Mouse (Mus musculus) neural tube, embryonic 12.5 days (tissue): Measurements from ENCODE around the gene Otos. TPM values are rescaled to one million over a fixed set of nuclear protein-coding genes. Genes with fewer than 3 reads are reported as not detected.

Experiments used
- ATAC-seq: fragments of 200-750 bp; cut with Nextera tagmentation; 2 replicates; pipeline ENCODE4 v1.8.0; 2017; ENCODE audit warnings: low read depth, mild to moderate bottlenecking, moderate TSS enrichment, moderate library complexity; ENCODE audit not compliant: low FRiP score
- H3K27ac ChIP-seq: fragments of 300-500 bp; sonication (generic); 2 replicates; pipeline ENCODE4 v1.5.1; 2016
- H3K27me3 ChIP-seq: fragments of 300-500 bp; sonication (generic); replicated peaks from 2 replicates; pipeline ENCODE4 v1.6.1; 2016; ENCODE audit warnings: mild to moderate bottlenecking
- H3K36me3 ChIP-seq: fragments of 300-500 bp; sonication (generic); 2 replicates; pipeline ENCODE4 v1.6.1; 2016; ENCODE audit warnings: mild to moderate bottlenecking
- H3K4me1 ChIP-seq: fragments of 300-500 bp; sonication (generic); 2 replicates; pipeline ENCODE4 v1.6.1; 2016
- H3K4me2 ChIP-seq: fragments of 300-500 bp; sonication (generic); replicated peaks from 2 replicates; pipeline ENCODE4 v1.6.1; 2016; ENCODE audit warnings: mild to moderate bottlenecking
- H3K4me3 ChIP-seq: fragments of 300-500 bp; sonication (generic); 2 replicates; pipeline ENCODE4 v1.5.1; 2016
- H3K9ac ChIP-seq: fragments of 300-500 bp; sonication (generic); 2 replicates; pipeline ENCODE4 v1.6.1; 2016; ENCODE audit warnings: mild to moderate bottlenecking
- H3K9me3 ChIP-seq: fragments of 300-500 bp; sonication (generic); 2 replicates; pipeline ENCODE4 v1.6.1; 2016; ENCODE audit warnings: mild to moderate bottlenecking
- WGBS: fragments of 180-500 bp; shearing (Covaris S2); methylation state at CpG from one replicate; pipeline ENCODE4 v1.1.7; 2016; 5-methylcytosine and 5-hydroxymethylcytosine counted together
- polyA plus RNA-seq: library from polyadenylated mRNA; unstranded; fragments of >200 nt; fragmentation: Nextera tagmentation; extraction: Ambion mirVana; gene quantifications from 2 replicates; pipeline ENCODE4 v1.2.1, GENCODE M21; 2016

Otos gene
- polyA plus RNA-seq, 1 experiment from 2014 or later, result not detected

GRCm38 (mm10) chr1:92646111-92646510, 2.5 kb downstream of the Otos start:
- Histone ChIP-seq H3K4me1 (peaks cover 12% of the 10 kb centered on the region), H3K27ac (no peak overlapping the region), H3K4me3 (no peak overlapping the region), H3K9me3 (no peaks in the 10 kb centered on the region), H3K27me3 (no peaks in the 10 kb centered on the region; the same call in 1 of the 2 replicates), H3K9ac (no peak overlapping the region), H3K36me3 (no peaks in the 10 kb centered on the region), H3K4me2 (no peak overlapping the region)
- 49% methylated on average over 2 of the region's 2 CpGs for WGBS
- ATAC-seq, result no peak

- H3K9me3 ChIP-seq, result no peaks in the 10 kb centered on the region
- peaks cover 23% of the 10 kb centered on the region for H3K4me1 ChIP-seq
- no peak overlapping the region for H3K4me2 ChIP-seq
- H3K4me3 ChIP-seq, result no peak overlapping the region
- ATAC-seq, result no peak
- no peak overlapping the region for H3K27ac ChIP-seq
- H3K36me3 ChIP-seq, result no peaks in the 10 kb centered on the region
- H3K9ac ChIP-seq, result no peak overlapping the region
- H3K27me3 ChIP-seq, result no peaks in the 10 kb centered on the region; the same call in 1 of the 2 replicates
- WGBS, result 83% methylated on average over 5 of the region's 5 CpGs
Observed at GRCm38 (mm10) chr1:92644916-92645315, 3.7 kb downstream of the Otos start.

DNA sequence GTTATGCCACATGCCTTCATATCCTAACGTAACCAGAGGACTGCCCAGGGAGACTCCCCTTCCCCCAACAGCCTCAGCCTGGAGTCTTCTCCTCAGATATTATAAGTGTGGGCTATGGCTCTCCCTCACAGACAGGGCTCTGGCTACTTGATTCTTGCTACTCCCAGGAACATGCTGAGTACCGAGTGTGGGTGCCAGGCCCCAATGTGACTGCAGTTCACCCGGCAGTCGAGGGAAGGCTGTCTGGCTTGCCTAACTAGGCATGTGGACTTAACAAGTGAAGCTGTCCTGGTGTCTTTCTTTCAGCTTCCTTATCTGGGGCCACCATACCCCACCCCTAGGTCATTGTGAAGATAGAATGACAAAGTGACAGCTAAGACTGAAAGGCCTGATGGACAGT, 5.0 kb downstream of the Otos start:
- ATAC-seq, result no peak
- Histone ChIP-seq H3K9me3 (no peaks in the 10 kb centered on the region), H3K4me2 (no peak overlapping the region), H3K27me3 (no peaks in the 10 kb centered on the region; the same call in 1 of the 2 replicates), H3K4me1 (peaks cover 24% of the 10 kb centered on the region), H3K4me3 (no peak overlapping the region), H3K9ac (no peak overlapping the region), H3K27ac (no peak overlapping the region), H3K36me3 (peaks cover 5% of the 10 kb centered on the region; the same call in 1 of the 2 replicates)
- 51% methylated on average over 4 of the region's 4 CpGs for WGBS

DNA sequence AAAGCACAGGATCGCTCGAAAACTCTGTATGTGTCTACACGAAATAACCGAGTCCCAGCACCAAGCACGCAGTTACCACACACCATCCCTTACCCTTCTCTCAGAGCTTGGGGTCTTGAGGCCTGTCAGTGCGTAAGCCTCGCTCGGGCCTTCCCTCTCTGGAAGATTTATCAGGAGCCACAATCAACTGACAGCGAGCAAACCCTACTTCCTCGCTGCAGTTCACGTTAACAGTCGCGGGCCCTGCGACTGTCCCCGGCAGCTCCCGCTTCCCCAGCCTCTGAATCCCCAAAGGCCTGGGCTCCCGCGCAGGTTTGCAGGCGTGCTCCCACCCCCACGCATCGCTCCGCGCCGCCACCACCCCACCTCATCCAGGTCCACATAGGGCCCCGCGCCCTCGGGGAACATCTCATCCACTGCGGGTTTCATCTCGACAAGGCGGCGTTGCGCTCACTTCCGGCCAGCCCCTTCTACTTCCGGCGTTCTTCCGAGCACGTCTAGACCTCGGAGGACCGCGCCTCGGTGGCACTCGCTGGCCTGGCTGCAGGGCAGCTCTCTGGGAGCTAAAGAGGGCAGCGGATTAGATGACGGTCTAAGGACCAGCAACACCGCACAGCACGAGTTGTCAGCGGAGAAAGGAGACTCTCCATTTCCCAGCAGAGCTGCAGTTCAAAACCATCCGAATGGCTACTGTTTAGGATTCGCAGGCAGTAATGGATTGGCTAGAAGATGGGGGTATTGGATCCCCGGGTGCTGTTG, 6.9 kb downstream of the Otos start, which contains the start of gene Cops9:
Gene Cops9, minus strand, starts transcription at position 472 of the 759 bp plus-strand sequence.
- 2% methylated on average over 50 of the region's 50 CpGs for WGBS
- peak within 1 kb of the TSS; percentile 98 for H3K4me2 ChIP-seq
- peak within 1 kb of the TSS; percentile 57; the same call in 1 of the 2 replicates for H3K27ac ChIP-seq
- H3K4me3 ChIP-seq, result peak within 1 kb of the TSS; percentile 88
- no peaks in the 10 kb centered on the region for H3K9me3 ChIP-seq
- H3K27me3 ChIP-seq, result no peaks in the 10 kb centered on the region
- peak within 1 kb of the TSS; percentile 93 for H3K9ac ChIP-seq
- peak; percentile 93 for ATAC-seq
- peaks cover 20% of the 10 kb centered on the region for H3K36me3 ChIP-seq
- H3K4me1 ChIP-seq, result peaks cover 20% of the 10 kb centered on the region

DNA sequence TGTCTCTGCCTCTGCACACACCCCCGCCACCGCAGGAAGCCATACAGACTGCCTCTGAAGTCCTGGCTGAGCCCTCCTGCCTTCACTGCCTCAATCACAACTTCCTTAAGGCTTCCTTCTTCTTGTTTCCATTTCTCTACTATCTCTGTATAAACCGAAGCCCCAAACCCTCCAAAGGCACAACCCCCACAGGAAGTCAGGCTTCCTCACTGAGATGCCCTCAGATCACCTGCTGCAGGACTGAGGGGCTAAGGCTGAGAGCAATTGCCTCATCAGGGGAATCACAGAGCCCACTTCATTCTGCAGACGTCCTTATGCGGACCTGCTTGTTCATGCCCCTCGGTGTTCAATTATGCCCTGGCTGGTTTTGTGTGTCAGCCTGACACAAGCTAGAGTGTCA, 8.2 kb downstream of the Otos start:
- peak overlapping the region; percentile 88; the same call in 1 of the 2 replicates for H3K4me3 ChIP-seq
- 0 out of 2 replicates have a peak overlapping the region, but pooled peaks have one; percentile 93 for H3K9ac ChIP-seq
- no peaks in the 10 kb centered on the region for H3K27me3 ChIP-seq
- H3K27ac ChIP-seq, result no peak overlapping the region
- no peaks in the 10 kb centered on the region for H3K9me3 ChIP-seq
- H3K4me2 ChIP-seq, result peak overlapping the region; percentile 98
- peaks cover 31% of the 10 kb centered on the region for H3K36me3 ChIP-seq
- H3K4me1 ChIP-seq, result peaks cover 20% of the 10 kb centered on the region
- WGBS, result 92% methylated on average over 6 of the region's 6 CpGs
- ATAC-seq, result no peak

DNA sequence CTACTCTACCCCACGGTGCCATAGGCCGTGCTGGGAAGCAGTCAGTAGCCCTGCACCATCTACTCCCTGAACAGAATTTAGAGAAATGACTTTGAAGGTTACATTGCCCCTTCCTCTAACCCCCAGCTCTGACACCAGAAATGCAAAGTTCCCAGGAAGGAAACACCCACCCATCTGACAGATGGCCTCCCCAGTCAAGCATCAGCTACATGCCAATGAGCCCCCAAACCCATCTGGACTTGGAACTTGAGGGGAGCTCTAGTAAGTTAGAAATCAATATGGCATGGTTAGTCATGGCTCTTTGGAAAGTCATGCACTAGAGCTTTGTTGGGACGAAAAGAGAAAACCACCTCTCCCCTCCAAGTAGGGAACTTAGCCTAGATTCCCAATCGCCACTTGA, 9.9 kb downstream of the Otos start:
- Histone ChIP-seq H3K4me3 (no peak overlapping the region), H3K36me3 (peaks cover 31% of the 10 kb centered on the region), H3K27ac (no peak overlapping the region), H3K27me3 (no peaks in the 10 kb centered on the region), H3K4me2 (no peak overlapping the region), H3K9ac (no peak overlapping the region), H3K9me3 (no peaks in the 10 kb centered on the region), H3K4me1 (peaks cover 20% of the 10 kb centered on the region)
- no peak for ATAC-seq
- WGBS, result 93% methylated on average over 4 of the region's 4 CpGs

DNA sequence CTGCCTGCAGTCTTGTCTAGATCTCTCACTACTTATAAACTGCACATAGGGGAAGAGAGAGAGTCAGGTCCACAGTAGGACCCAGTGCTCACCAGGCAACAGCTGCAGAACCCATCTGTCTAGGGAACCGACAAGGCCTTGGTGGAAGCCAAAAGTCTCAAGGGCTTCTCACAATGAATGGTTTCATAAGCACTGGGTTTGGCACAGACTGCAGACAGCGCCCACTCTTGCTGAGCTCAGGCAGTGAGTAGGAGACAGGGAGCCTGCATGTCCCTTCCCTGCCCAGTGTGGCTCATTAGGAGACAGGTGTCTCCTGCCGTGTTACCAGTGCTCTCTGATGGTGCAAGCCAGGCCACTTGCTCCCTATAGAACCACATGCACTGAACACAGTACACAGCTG, 10.5 kb downstream of the Otos start:
- no peak for ATAC-seq
- Histone ChIP-seq H3K27me3 (no peaks in the 10 kb centered on the region), H3K4me1 (peaks cover 20% of the 10 kb centered on the region), H3K4me2 (no peak overlapping the region), H3K9me3 (no peaks in the 10 kb centered on the region), H3K4me3 (no peak overlapping the region), H3K27ac (no peak overlapping the region), H3K9ac (no peak overlapping the region), H3K36me3 (peaks cover 31% of the 10 kb centered on the region)
- WGBS, result 91% methylated on average over 3 of the region's 3 CpGs

DNA sequence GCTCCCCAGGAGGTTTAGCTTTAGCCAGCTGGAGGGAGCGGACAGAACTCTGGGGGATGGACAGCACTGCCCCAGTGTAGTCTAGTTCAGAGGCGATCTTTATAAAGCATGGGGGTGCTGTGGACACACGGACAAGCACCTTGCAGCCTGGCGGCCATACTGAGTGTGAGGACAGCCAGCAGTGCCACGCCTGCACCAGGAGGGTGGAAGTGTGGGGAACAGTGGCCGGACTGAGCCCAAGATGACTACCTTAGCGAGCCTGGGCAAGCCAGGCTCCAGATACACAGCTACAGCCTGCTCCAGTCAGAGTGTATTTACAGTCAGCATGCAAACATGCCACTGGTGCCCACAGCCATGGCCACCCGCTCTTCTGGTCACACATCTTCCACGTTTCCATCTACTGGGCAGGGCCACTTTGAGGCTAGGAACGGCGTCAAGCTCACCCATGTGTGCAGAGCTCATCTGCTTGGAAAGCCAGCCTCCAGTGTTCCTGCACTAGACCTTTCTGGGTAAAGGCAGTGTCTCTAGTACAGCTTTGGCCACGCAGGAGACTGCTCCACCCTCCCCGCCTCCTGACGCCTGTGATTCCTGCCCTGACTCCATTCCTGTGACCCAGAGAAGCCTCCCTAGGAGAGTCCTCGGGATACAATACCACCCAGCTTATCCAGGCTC, 11.0 kb downstream of the Otos start:
- no peaks in the 10 kb centered on the region for H3K27me3 ChIP-seq
- ATAC-seq, result no peak
- peaks cover 31% of the 10 kb centered on the region for H3K36me3 ChIP-seq
- no peaks in the 10 kb centered on the region for H3K9me3 ChIP-seq
- H3K4me1 ChIP-seq, result peaks cover 20% of the 10 kb centered on the region
- H3K9ac ChIP-seq, result no peak overlapping the region
- no peak overlapping the region for H3K4me2 ChIP-seq
- no peak overlapping the region for H3K27ac ChIP-seq
- WGBS, result 93% methylated on average over 15 of the region's 15 CpGs
- H3K4me3 ChIP-seq, result no peak overlapping the region

GRCm38 (mm10) chr1:92636676-92637075, 12.0 kb downstream of the Otos start:
- Histone ChIP-seq H3K9me3 (no peaks in the 10 kb centered on the region), H3K27ac (no peak overlapping the region), H3K9ac (no peak overlapping the region), H3K4me1 (peaks cover 15% of the 10 kb centered on the region), H3K4me3 (no peak overlapping the region), H3K4me2 (no peak overlapping the region), H3K27me3 (no peaks in the 10 kb centered on the region), H3K36me3 (peaks cover 31% of the 10 kb centered on the region)
- no peak for ATAC-seq
- 95% methylated on average over 11 of the region's 11 CpGs for WGBS

DNA sequence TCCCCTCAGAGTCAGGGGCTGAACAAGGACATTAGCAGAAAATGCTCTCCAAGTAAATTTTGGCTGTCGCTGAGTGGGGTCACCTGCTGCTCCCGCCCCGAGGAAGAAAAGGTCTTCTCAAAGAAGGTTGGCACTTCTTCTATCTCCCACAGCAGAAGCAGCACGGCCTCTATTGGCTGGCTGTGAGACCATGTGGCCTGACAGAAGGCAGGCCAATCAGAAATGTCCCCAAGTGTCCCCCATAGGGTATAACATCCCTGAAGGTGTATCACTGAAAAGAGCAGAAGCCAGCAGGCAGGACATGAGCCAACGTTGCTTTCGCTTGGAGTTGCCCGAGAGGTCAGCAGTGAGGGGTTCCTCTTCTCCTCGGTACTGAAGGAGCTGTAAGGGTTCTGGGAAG, 12.6 kb downstream of the Otos start:
- H3K4me1 ChIP-seq, result peaks cover 12% of the 10 kb centered on the region
- H3K4me2 ChIP-seq, result no peak overlapping the region
- H3K36me3 ChIP-seq, result peaks cover 31% of the 10 kb centered on the region
- ATAC-seq, result no peak
- H3K4me3 ChIP-seq, result no peak overlapping the region
- H3K9me3 ChIP-seq, result no peaks in the 10 kb centered on the region
- 88% methylated on average over 8 of the region's 8 CpGs for WGBS
- H3K27ac ChIP-seq, result no peak overlapping the region
- H3K9ac ChIP-seq, result no peak overlapping the region
- no peaks in the 10 kb centered on the region for H3K27me3 ChIP-seq

- Histone ChIP-seq H3K4me2 (no peak overlapping the region), H3K9me3 (no peaks in the 10 kb centered on the region), H3K27ac (no peak overlapping the region), H3K36me3 (peaks cover 31% of the 10 kb centered on the region), H3K4me3 (no peak overlapping the region), H3K9ac (no peak overlapping the region), H3K4me1 (peaks cover 3% of the 10 kb centered on the region; the same call in 1 of the 2 replicates), H3K27me3 (no peaks in the 10 kb centered on the region)
- WGBS, result 66% methylated on average over 4 of the region's 4 CpGs
- peak; percentile 56; the same call in 1 of the 2 replicates for ATAC-seq
Observed at GRCm38 (mm10) chr1:92634976-92635599, 13.6 kb downstream of the Otos start.

DNA sequence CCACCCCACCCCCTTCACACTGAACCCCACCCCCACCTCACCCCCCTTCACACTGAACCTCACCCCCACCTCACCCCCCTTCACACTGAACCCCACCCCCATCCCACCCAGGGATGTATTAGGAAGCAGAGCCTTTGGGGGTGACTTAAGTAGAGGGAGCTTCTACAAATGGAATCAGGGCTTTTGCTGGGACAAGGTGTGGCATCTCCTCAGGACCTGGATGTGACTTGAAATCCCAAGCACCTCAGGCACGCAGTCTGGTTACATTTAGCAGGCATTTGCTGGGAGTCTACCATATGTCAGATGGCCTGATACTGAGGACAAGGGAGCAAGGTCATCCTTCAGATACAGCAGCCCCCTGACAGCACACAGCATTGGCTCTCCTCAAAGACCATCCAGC, 14.1 kb downstream of the Otos start:
- Histone ChIP-seq H3K4me3 (no peak overlapping the region), H3K36me3 (peaks cover 31% of the 10 kb centered on the region), H3K27me3 (no peaks in the 10 kb centered on the region), H3K4me1 (no peaks in the 10 kb centered on the region), H3K27ac (no peak overlapping the region), H3K9ac (no peak overlapping the region), H3K9me3 (no peaks in the 10 kb centered on the region), H3K4me2 (no peak overlapping the region)
- WGBS, result 81% methylated on average over 1 of the region's 1 CpGs
- ATAC-seq, result no peak
